Mouse (Mus musculus) forebrain, embryonic 10.5 days (tissue): ENCODE measurements at regions not wholly inside any gene's neighbourhood (a gene's known extent, or its start where the extent isn't known, plus 50 kb on each side); places are given as distances from the start of the nearest gene placed in this dataset.

ENCODE experiments used
- DNase-seq: peaks from one replicate; pipeline ENCODE4 v3.0.0-alpha.2; 2017; ENCODE audit warnings: low spot score; ENCODE audit errors: extremely low spot score
- H3K27ac ChIP-seq: fragments of 300-500 bp; sonication (generic); 2 replicates; pipeline ENCODE4 v1.5.1; 2016; ENCODE audit warnings: mild to moderate bottlenecking
- H3K27me3 ChIP-seq: fragments of 300-500 bp; sonication (generic); 2 replicates; pipeline ENCODE4 v1.6.1; 2016; ENCODE audit warnings: mild to moderate bottlenecking; ENCODE audit not compliant: poor library complexity, severe bottlenecking
- H3K36me3 ChIP-seq: fragments of 300-500 bp; sonication (generic); replicated peaks from 2 replicates; pipeline ENCODE4 v1.6.1; 2016; ENCODE audit warnings: mild to moderate bottlenecking, moderate library complexity
- H3K4me1 ChIP-seq: fragments of 300-500 bp; sonication (generic); 2 replicates; pipeline ENCODE4 v1.6.1; 2016
- H3K4me3 ChIP-seq: fragments of 300-500 bp; sonication (generic); 2 replicates; pipeline ENCODE4 v1.5.1; 2016; ENCODE audit warnings: mild to moderate bottlenecking, moderate library complexity
- H3K9me3 ChIP-seq: fragments of 300-500 bp; sonication (generic); 2 replicates; pipeline ENCODE4 v1.6.1; 2016; ENCODE audit warnings: mild to moderate bottlenecking, moderate library complexity
- WGBS: fragments of 180-500 bp; shearing (Covaris S2); methylation state at CpG from one replicate; pipeline ENCODE4 v1.1.7; 2016; 5-methylcytosine and 5-hydroxymethylcytosine counted together

GRCm38 (mm10) chr13:70303953-70304525 is 333.4 kb downstream of the Ice1 start:
- WGBS: 63% methylated on average over 5 of the region's 5 CpGs
- Histone ChIP-seq H3K36me3 (no peaks in the 10 kb centered on the region), H3K9me3 (no peaks in the 10 kb centered on the region), H3K27ac (no peak overlapping the region), H3K4me1 (peaks cover 8% of the 10 kb centered on the region), H3K27me3 (no peaks in the 10 kb centered on the region), H3K4me3 (no peak overlapping the region)
- DNase-seq: no peak

- Histone ChIP-seq H3K4me3 (no peak overlapping the region), H3K27me3 (no peaks in the 10 kb centered on the region), H3K27ac (no peak overlapping the region), H3K9me3 (no peaks in the 10 kb centered on the region), H3K4me1 (peaks cover 14% of the 10 kb centered on the region), H3K36me3 (no peaks in the 10 kb centered on the region)
- peak; percentile 15 for DNase-seq
- 62% methylated on average over 2 of the region's 2 CpGs for WGBS
Observed at GRCm38 (mm10) chr13:70310516-70310915, 326.9 kb downstream of the Ice1 start.

- 94% methylated on average over 14 of the region's 14 CpGs for WGBS
- H3K9me3 ChIP-seq: no peaks in the 10 kb centered on the region
- H3K36me3 ChIP-seq: no peaks in the 10 kb centered on the region
- H3K4me3 ChIP-seq: no peak overlapping the region
- DNase-seq: no peak
- no peak overlapping the region for H3K27ac ChIP-seq
- H3K27me3 ChIP-seq: no peaks in the 10 kb centered on the region
- peaks cover 14% of the 10 kb centered on the region for H3K4me1 ChIP-seq
Observed at GRCm38 (mm10) chr13:70311226-70312055, 326.0 kb downstream of the Ice1 start.

- no peak for DNase-seq
- H3K27ac ChIP-seq: no peak overlapping the region
- WGBS: 85% methylated on average over 2 of the region's 2 CpGs
- H3K27me3 ChIP-seq: no peaks in the 10 kb centered on the region
- peaks cover 14% of the 10 kb centered on the region for H3K4me1 ChIP-seq
- H3K4me3 ChIP-seq: no peak overlapping the region
- no peaks in the 10 kb centered on the region for H3K9me3 ChIP-seq
- no peaks in the 10 kb centered on the region for H3K36me3 ChIP-seq
Observed at GRCm38 (mm10) chr13:70313205-70313604, 324.2 kb downstream of the Ice1 start.

DNA sequence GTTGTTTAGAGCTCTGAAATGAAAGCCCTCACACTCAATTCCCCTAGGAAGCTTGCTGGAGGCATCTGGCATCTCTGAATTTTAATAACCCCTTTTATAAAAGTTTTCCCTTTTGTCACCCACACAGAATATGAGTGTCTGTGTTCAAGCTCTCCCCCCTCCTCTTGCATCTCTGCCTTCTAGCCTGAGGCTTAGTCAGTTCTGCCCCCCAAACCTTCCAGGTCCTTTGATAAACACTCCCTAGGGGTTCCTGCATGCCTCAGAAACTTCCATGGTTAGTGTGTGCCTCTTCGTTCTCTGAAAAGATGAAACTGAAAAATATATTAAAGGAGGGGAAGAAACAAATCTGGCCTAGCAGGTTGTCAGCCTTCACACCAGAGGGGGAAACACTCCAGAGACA is 313.9 kb downstream of the Ice1 start:
- H3K36me3 ChIP-seq: no peaks in the 10 kb centered on the region
- 67% methylated on average over 1 of the region's 1 CpGs for WGBS
- no peaks in the 10 kb centered on the region for H3K27me3 ChIP-seq
- no peak for DNase-seq
- peaks cover 26% of the 10 kb centered on the region for H3K4me1 ChIP-seq
- no peak overlapping the region for H3K4me3 ChIP-seq
- H3K27ac ChIP-seq: no peak overlapping the region
- no peaks in the 10 kb centered on the region for H3K9me3 ChIP-seq

- no peaks in the 10 kb centered on the region for H3K27me3 ChIP-seq
- H3K4me3 ChIP-seq: no peak overlapping the region
- no peaks in the 10 kb centered on the region for H3K36me3 ChIP-seq
- H3K9me3 ChIP-seq: no peaks in the 10 kb centered on the region
- WGBS: 86% methylated on average over 4 of the region's 4 CpGs
- no peak overlapping the region for H3K27ac ChIP-seq
- H3K4me1 ChIP-seq: peaks cover 8% of the 10 kb centered on the region
- DNase-seq: no peak
Observed at GRCm38 (mm10) chr13:70336069-70336468, 301.4 kb downstream of the Ice1 start.

DNA sequence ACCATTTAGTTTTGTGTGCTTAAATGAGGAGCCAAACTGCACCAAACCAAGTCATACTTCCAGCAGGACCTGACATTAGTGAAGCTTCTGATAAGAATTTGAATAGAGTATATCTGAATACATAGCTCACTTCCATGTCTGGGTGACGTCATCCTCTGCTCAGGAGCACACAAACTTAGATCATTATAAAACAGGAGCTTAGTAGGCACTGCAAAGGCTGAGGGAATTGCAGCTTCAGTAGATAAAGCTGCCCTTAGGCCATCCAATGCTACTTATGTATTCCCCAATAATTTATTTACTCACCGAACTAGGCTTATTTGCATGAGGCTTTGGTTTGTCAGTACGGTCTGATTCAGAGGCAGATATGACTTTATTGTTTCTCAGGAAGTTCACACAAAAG is 297.0 kb downstream of the Ice1 start:
- Histone ChIP-seq H3K9me3 (no peaks in the 10 kb centered on the region), H3K4me3 (no peak overlapping the region), H3K27ac (no peak overlapping the region), H3K27me3 (no peaks in the 10 kb centered on the region), H3K4me1 (peaks cover 11% of the 10 kb centered on the region), H3K36me3 (no peaks in the 10 kb centered on the region)
- 66% methylated on average over 3 of the region's 3 CpGs for WGBS
- DNase-seq: no peak

DNA sequence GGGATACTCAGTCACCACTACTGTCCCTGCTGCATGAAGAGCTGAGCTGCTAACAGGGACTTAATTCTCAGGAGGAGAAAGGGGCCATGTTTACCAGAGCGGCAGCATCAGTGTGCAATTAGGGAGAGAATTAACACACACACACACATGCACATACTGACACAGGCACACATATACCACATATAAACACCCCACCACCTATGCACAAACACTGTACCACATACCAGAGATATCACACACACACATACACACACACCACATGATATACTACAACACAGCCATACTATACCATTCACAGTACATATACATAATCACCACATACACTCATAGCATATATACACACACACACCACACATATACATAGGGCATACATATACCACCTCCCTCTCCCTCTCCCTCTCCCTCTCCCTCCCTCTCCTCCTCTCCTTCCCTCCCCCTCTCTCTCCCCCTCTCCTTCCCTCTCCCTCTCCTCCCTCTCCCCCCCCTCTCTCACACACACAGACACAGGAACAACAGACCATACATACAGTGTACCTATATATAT is 294.2 kb downstream of the Ice1 start:
- no peak overlapping the region for H3K4me3 ChIP-seq
- peaks cover 11% of the 10 kb centered on the region for H3K4me1 ChIP-seq
- WGBS: 89% methylated on average over 1 of the region's 1 CpGs
- H3K9me3 ChIP-seq: no peaks in the 10 kb centered on the region
- no peaks in the 10 kb centered on the region for H3K36me3 ChIP-seq
- no peaks in the 10 kb centered on the region for H3K27me3 ChIP-seq
- no peak overlapping the region for H3K27ac ChIP-seq
- DNase-seq: no peak

DNA sequence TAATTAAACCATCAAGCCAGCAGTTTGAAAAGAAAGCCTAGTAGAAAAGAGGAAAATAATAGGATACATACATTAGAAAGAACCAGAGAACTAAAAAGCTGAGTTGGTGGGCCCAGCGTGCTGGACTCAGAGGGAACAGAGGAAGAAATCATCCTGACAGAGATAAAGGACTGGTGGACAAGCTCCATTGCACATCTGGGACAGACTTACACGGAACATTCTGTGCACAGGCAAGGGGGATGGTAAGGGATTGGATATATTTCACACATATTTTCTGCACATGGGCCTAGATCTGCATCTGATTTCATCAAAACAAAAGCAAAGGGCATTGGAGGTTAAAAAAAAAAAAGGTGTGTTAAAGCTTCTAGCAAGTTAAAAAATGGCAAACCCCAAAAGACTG is 293.5 kb downstream of the Ice1 start:
- Histone ChIP-seq H3K4me1 (peaks cover 11% of the 10 kb centered on the region), H3K9me3 (no peaks in the 10 kb centered on the region), H3K4me3 (no peak overlapping the region), H3K36me3 (no peaks in the 10 kb centered on the region), H3K27me3 (no peaks in the 10 kb centered on the region), H3K27ac (no peak overlapping the region)
- WGBS: 74% methylated on average over 2 of the region's 2 CpGs
- no peak for DNase-seq

GRCm38 (mm10) chr13:70344311-70344710 is 293.1 kb downstream of the Ice1 start:
- Histone ChIP-seq H3K27me3 (no peaks in the 10 kb centered on the region), H3K4me3 (no peak overlapping the region), H3K36me3 (no peaks in the 10 kb centered on the region), H3K27ac (no peak overlapping the region), H3K9me3 (no peaks in the 10 kb centered on the region), H3K4me1 (peaks cover 11% of the 10 kb centered on the region)
- no peak for DNase-seq
- WGBS: 79% methylated on average over 5 of the region's 5 CpGs

DNA sequence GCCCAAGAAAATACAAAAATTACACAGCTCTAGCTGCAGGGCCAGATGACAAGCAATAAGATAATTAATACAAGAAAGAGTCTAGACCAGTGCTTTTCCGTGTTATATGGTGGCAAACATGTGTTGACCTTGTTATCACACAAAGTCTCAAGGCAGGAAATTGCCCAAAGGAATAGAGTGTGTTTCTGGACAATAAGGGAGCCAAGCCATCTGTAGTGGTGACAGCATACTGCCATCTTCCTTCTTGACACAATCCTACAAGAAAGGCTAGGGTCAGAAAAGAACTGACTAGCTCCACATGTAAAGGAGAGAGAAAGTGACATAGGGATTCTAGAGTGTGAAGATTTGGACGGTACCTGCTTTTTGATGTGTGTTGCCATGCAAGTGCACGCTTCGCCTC is 289.0 kb downstream of the Ice1 start:
- 92% methylated on average over 4 of the region's 4 CpGs for WGBS
- Histone ChIP-seq H3K36me3 (no peaks in the 10 kb centered on the region), H3K27me3 (no peaks in the 10 kb centered on the region), H3K27ac (no peak overlapping the region), H3K4me3 (no peak overlapping the region), H3K4me1 (peaks cover 7% of the 10 kb centered on the region), H3K9me3 (peaks cover 7% of the 10 kb centered on the region; the same call in 1 of the 2 replicates)
- no peak for DNase-seq

- H3K4me1 ChIP-seq: peaks cover 6% of the 10 kb centered on the region
- H3K36me3 ChIP-seq: no peaks in the 10 kb centered on the region
- WGBS: 74% methylated on average over 2 of the region's 2 CpGs
- H3K4me3 ChIP-seq: no peak overlapping the region
- peaks cover 7% of the 10 kb centered on the region; the same call in 1 of the 2 replicates for H3K9me3 ChIP-seq
- DNase-seq: no peak
- H3K27me3 ChIP-seq: no peaks in the 10 kb centered on the region
- H3K27ac ChIP-seq: no peak overlapping the region
Observed at GRCm38 (mm10) chr13:70348965-70349364, 288.5 kb downstream of the Ice1 start.

DNA sequence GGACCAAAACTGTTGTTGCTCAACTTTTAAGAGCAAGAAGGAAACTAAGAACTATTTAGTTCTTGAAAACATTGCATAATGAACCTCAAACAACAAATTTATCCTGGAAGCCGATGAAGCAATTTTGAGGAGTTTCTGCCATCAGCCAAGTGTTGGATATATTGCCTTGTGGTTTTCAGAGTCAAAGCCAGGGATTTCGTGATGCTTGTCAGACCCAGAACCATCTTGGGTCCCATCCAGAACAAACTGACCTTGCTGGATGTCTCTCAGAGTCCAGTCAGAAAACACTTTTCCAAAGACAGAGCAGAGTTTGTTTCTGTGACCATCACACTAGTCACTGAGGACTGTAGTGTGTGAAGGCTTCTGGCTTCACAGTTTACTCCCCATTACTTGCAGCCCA is 267.8 kb downstream of the Ice1 start:
- no peak for DNase-seq
- no peaks in the 10 kb centered on the region for H3K27me3 ChIP-seq
- no peaks in the 10 kb centered on the region for H3K4me1 ChIP-seq
- no peaks in the 10 kb centered on the region for H3K36me3 ChIP-seq
- no peak overlapping the region for H3K27ac ChIP-seq
- WGBS: 89% methylated on average over 2 of the region's 2 CpGs
- H3K9me3 ChIP-seq: no peaks in the 10 kb centered on the region
- no peak overlapping the region for H3K4me3 ChIP-seq
